ENCODE assay signal across 17 mouse cellular contexts in genomic region chr9:33483541-33483846, GRCm38 (mm10).
"Had no signal": no experiment of that assay in that cellular context is flagged by ENCODE, and none has a peak within 500 bp of the region (broad histone marks: within the 10 kb centered on the region; RNA-seq: fewer than 3 reads in every experiment).

No protein-coding gene starts in this region.

- H3K36me3 ChIP-seq: liver, embryonic 12.5 days; lung, embryonic 15.5 days; midbrain, embryonic 13.5 days; midbrain, embryonic 15.5 days; neural tube, embryonic 12.5 days; stomach, embryonic 15.5 days had no signal

- H3K4me3 ChIP-seq: liver, embryonic 12.5 days; lung, embryonic 15.5 days; megakaryocyte, embryonic 14.5 days; midbrain, embryonic 13.5 days; midbrain, embryonic 15.5 days; neural tube, embryonic 12.5 days; stomach, embryonic 15.5 days had no signal

- DNase-seq: lung, adult 2 months; lung, postnatal 14 days; right cerebral cortex, postnatal 14 days; thymus, adult 18-20 months; thymus, postnatal 14 days; thymus, postnatal 36 days had no signal

- ATAC-seq: liver, embryonic 12.5 days; lung, postnatal 0 days; midbrain, embryonic 13.5 days; midbrain, embryonic 15.5 days had no signal

- H3K27me3 ChIP-seq: liver, embryonic 12.5 days; lung, embryonic 15.5 days; megakaryocyte, embryonic 14.5 days; midbrain, embryonic 13.5 days; midbrain, embryonic 15.5 days; neural tube, embryonic 12.5 days; stomach, embryonic 15.5 days had no signal

- H3K27ac ChIP-seq: liver, embryonic 12.5 days; liver, embryonic 14.5 days; lung, embryonic 15.5 days; macrophage; midbrain, embryonic 13.5 days; midbrain, embryonic 15.5 days; neural tube, embryonic 12.5 days; stomach, embryonic 15.5 days; stomach, postnatal 0 days had no signal

- H3K4me1 ChIP-seq: liver, embryonic 12.5 days; lung, embryonic 15.5 days; megakaryocyte, embryonic 14.5 days; midbrain, embryonic 13.5 days; midbrain, embryonic 15.5 days; neural tube, embryonic 12.5 days; stomach, embryonic 15.5 days had no signal
